Mouse (Mus musculus) forebrain, embryonic 10.5 days (tissue): ENCODE data around the gene Ccr2. TPM values are rescaled to one million over a fixed set of nuclear protein-coding genes. Genes with fewer than 3 reads are reported as not detected.
"Not testable (repeated sequence)": the region's sequence is repeated elsewhere in the genome, so short reads cannot be mapped to it uniquely, and the experiment has no call there.

Experiments used
- DNase-seq: peaks from one replicate; pipeline ENCODE4 v3.0.0-alpha.2; 2017; ENCODE audit warnings: low spot score; ENCODE audit errors: extremely low spot score
- H3K27ac ChIP-seq: fragments of 300-500 bp; sonication (generic); 2 replicates; pipeline ENCODE4 v1.5.1; 2016; ENCODE audit warnings: mild to moderate bottlenecking
- H3K27me3 ChIP-seq: fragments of 300-500 bp; sonication (generic); 2 replicates; pipeline ENCODE4 v1.6.1; 2016; ENCODE audit warnings: mild to moderate bottlenecking; ENCODE audit not compliant: poor library complexity, severe bottlenecking
- H3K36me3 ChIP-seq: fragments of 300-500 bp; sonication (generic); replicated peaks from 2 replicates; pipeline ENCODE4 v1.6.1; 2016; ENCODE audit warnings: mild to moderate bottlenecking, moderate library complexity
- H3K4me1 ChIP-seq: fragments of 300-500 bp; sonication (generic); 2 replicates; pipeline ENCODE4 v1.6.1; 2016
- H3K4me3 ChIP-seq: fragments of 300-500 bp; sonication (generic); 2 replicates; pipeline ENCODE4 v1.5.1; 2016; ENCODE audit warnings: mild to moderate bottlenecking, moderate library complexity
- H3K9me3 ChIP-seq: fragments of 300-500 bp; sonication (generic); 2 replicates; pipeline ENCODE4 v1.6.1; 2016; ENCODE audit warnings: mild to moderate bottlenecking, moderate library complexity
- WGBS: fragments of 180-500 bp; shearing (Covaris S2); methylation state at CpG from one replicate; pipeline ENCODE4 v1.1.7; 2016; 5-methylcytosine and 5-hydroxymethylcytosine counted together
- polyA plus RNA-seq: library from polyadenylated mRNA; unstranded; fragments of >200 nt; fragmentation: Nextera tagmentation; extraction: Ambion mirVana; gene quantifications from 2 replicates; pipeline ENCODE4 v1.2.1, GENCODE M21; 2016

Ccr2 gene
- 0.06 and 0.22 TPM in 2 replicates for polyA plus RNA-seq

GRCm38 (mm10) chr9:124101723-124102122 is at the start of gene Ccr2:
TSS of gene Ccr2 (plus strand) at chr9:124101950.
- Histone ChIP-seq H3K36me3 (no peaks in the 10 kb centered on the region), H3K4me3 (no peak within 1 kb of the TSS), H3K9me3 (no peaks in the 10 kb centered on the region), H3K27me3 (no peaks in the 10 kb centered on the region), H3K27ac (no peak within 1 kb of the TSS), H3K4me1 (no peaks in the 10 kb centered on the region)
- WGBS, result 84% methylated on average over 4 of the region's 4 CpGs
- DNase-seq, result no peak

DNA sequence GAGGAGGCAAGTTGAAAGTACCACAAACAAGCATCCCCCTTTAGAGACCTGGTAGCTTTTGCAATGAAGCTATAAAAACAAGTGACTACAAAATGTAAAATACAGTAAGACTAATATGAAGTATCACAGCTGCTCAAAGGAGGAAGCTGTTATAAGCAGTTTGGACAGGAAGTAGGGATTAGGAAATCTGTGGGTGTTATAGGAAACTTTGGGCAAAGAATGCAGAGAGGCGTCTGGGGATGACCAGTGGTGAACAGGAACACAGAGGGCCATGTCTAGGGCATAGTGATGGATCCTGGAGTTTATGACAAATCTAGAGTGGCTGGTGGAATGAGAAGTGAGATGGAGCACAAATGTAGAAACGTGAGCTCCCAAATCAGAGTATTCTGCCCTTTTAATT is 48.2 kb upstream of the Ccr2 start:
- no peak overlapping the region for H3K27ac ChIP-seq
- no peak for DNase-seq
- no peaks in the 10 kb centered on the region for H3K36me3 ChIP-seq
- H3K9me3 ChIP-seq, result no peaks in the 10 kb centered on the region
- H3K4me1 ChIP-seq, result no peaks in the 10 kb centered on the region
- no peak overlapping the region for H3K4me3 ChIP-seq
- H3K27me3 ChIP-seq, result no peaks in the 10 kb centered on the region
- 73% methylated on average over 2 of the region's 2 CpGs for WGBS

GRCm38 (mm10) chr9:124056158-124056709 is 45.5 kb upstream of the Ccr2 start:
- H3K27ac ChIP-seq, result no peak overlapping the region
- no peaks in the 10 kb centered on the region for H3K27me3 ChIP-seq
- no peaks in the 10 kb centered on the region for H3K9me3 ChIP-seq
- no peak overlapping the region for H3K4me3 ChIP-seq
- H3K36me3 ChIP-seq, result no peaks in the 10 kb centered on the region
- H3K4me1 ChIP-seq, result no peaks in the 10 kb centered on the region
- DNase-seq, result no peak
- WGBS, result 88% methylated on average over 3 of the region's 3 CpGs

- WGBS, result 77% methylated on average over 2 of the region's 2 CpGs
- no peaks in the 10 kb centered on the region for H3K36me3 ChIP-seq
- no peak overlapping the region for H3K4me3 ChIP-seq
- no peaks in the 10 kb centered on the region for H3K27me3 ChIP-seq
- DNase-seq, result no peak
- H3K4me1 ChIP-seq, result peaks cover 3% of the 10 kb centered on the region
- no peaks in the 10 kb centered on the region for H3K9me3 ChIP-seq
- no peak overlapping the region for H3K27ac ChIP-seq
These were observed 41.9 kb upstream of the Ccr2 start for GRCm38 (mm10) chr9:124059660-124060352.

- not testable (repeated sequence) for H3K4me3 ChIP-seq, DNase-seq, H3K27ac ChIP-seq, H3K36me3 ChIP-seq, H3K27me3 ChIP-seq, H3K4me1 ChIP-seq, H3K9me3 ChIP-seq
- 70% methylated on average over 3 of the region's 3 CpGs for WGBS
These were observed 40.0 kb upstream of the Ccr2 start for GRCm38 (mm10) chr9:124061474-124062432.

DNA sequence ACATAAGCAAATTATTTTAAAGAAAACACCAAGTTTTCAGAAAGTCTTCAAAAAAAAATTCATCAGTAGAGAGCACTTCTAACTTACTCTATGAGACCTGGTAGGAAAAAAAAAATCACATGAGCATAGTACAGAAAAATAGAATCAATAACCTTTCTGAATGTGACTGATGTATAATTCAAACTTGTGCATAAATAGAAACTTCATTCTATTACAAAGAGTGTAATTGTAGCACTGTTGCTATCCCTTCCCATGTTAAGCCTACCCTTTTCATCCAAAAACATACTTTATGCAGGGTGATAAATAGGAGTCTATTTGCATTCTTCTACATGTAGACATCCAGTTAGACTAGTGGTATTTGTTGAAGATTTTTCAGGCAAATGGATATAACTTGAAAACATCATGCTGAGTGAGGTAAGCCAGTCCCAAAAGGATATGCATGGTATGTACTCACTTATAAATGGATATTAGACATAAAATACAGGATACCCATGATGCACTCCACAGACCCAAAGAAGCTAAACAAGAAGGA is 35.1 kb upstream of the Ccr2 start:
- no peak for DNase-seq
- Histone ChIP-seq H3K36me3 (no peaks in the 10 kb centered on the region), H3K4me3 (no peak overlapping the region), H3K27ac (no peak overlapping the region), H3K9me3 (no peaks in the 10 kb centered on the region), H3K4me1 (peaks cover 3% of the 10 kb centered on the region), H3K27me3 (no peaks in the 10 kb centered on the region)

GRCm38 (mm10) chr9:124068098-124069058 is 33.4 kb upstream of the Ccr2 start:
- no peaks in the 10 kb centered on the region for H3K27me3 ChIP-seq
- no peak overlapping the region for H3K4me3 ChIP-seq
- no peak overlapping the region for H3K27ac ChIP-seq
- H3K4me1 ChIP-seq, result peaks cover 3% of the 10 kb centered on the region; the same call in 1 of the 2 replicates
- 67% methylated on average over 2 of the region's 2 CpGs for WGBS
- no peaks in the 10 kb centered on the region for H3K36me3 ChIP-seq
- no peak for DNase-seq
- no peaks in the 10 kb centered on the region for H3K9me3 ChIP-seq

DNA sequence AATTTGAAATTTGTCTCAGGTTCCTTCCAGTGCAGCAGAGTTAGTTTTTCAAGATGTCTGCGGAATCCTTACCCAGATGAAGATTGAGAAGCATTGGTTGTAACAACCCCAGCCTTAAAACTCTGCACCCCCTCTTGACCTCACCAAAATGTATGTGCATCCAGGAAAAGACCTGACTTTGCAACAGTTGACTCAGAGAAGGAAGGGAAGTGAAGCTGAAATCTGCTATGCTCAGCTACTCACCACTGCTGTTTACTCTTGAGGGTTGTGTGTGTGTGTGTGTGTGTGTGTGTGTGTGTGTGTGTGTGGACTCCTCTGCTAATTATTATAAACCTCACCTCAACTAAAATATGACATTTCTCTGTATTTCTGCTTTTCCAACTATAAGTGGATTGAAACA is 30.2 kb upstream of the Ccr2 start:
- Histone ChIP-seq H3K27ac (no peak overlapping the region), H3K4me1 (no peaks in the 10 kb centered on the region), H3K9me3 (no peaks in the 10 kb centered on the region), H3K36me3 (no peaks in the 10 kb centered on the region), H3K27me3 (no peaks in the 10 kb centered on the region), H3K4me3 (no peak overlapping the region)
- WGBS, result 89% methylated on average over 1 of the region's 1 CpGs
- no peak for DNase-seq

DNA sequence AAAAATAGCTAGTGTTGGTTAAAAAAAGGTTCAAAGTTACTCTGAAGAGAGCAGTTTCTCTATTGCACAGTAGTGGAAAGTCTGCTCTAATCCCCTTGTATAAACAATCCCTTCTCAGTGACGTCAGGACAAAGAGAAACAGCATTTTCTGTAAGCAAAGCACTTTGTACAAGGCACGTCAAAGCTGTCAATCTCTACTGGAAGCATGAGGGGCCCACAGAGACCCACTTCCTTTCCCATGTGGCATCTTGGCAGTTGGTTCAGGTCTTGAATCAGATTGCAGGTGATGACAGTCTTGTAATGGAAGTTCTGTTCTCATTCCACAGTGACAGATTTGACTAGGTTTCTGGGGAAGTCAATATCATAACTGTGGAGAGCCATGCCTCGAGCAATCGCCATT is 21.9 kb upstream of the Ccr2 start:
- Histone ChIP-seq H3K4me3 (no peak overlapping the region), H3K9me3 (no peaks in the 10 kb centered on the region), H3K36me3 (no peaks in the 10 kb centered on the region), H3K27ac (no peak overlapping the region), H3K4me1 (no peaks in the 10 kb centered on the region), H3K27me3 (no peaks in the 10 kb centered on the region)
- 82% methylated on average over 4 of the region's 4 CpGs for WGBS
- no peak for DNase-seq

DNA sequence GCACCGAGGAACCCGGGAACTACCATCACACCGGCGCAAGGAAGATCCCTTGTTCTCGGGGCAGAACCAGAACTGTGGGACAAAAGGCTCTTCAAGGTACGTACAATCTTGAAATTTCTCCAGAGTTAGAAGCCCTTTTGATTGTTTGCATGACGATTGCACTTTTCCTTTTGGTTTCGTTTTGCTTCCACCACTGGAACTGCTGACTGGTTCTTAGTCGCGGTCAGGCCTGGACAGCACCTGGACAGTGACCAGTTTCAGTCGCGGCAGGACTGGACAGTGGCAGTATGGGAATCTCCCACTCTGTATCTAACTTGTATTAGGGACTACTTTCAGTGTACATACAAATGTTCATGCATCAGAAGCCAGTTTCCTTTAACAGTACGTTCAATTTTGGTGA is 21.3 kb upstream of the Ccr2 start:
- H3K36me3 ChIP-seq, H3K27me3 ChIP-seq, H3K27ac ChIP-seq, H3K4me1 ChIP-seq, H3K9me3 ChIP-seq, DNase-seq, H3K4me3 ChIP-seq: not testable (repeated sequence)
- WGBS, result 94% methylated on average over 13 of the region's 13 CpGs

GRCm38 (mm10) chr9:124090441-124090840 is 11.3 kb upstream of the Ccr2 start:
- no peak for DNase-seq
- no peaks in the 10 kb centered on the region for H3K27me3 ChIP-seq
- H3K9me3 ChIP-seq, result no peaks in the 10 kb centered on the region
- H3K36me3 ChIP-seq, result no peaks in the 10 kb centered on the region
- H3K4me1 ChIP-seq, result no peaks in the 10 kb centered on the region
- no peak overlapping the region for H3K4me3 ChIP-seq
- no peak overlapping the region for H3K27ac ChIP-seq
- 85% methylated on average over 1 of the region's 1 CpGs for whole genome bisulfite sequencing

DNA sequence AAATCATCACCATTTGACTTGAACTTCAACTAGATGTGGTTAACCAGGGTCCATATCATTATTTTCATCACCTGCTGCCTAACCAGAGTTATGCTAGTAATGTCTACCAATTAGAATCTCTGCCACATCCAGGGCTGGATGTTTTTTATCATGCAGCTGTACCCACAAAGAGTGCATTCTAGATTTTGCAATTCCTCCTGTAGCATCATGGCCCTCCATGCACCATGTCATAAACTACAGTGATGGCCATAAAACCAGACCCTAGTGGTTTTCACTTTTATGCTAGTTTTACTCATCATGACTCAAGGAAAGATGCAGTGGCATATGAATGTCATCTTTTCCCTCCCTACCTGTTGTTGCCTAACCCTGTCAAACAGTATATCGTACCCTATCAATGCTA is 2.6 kb upstream of the Ccr2 start:
- no peaks in the 10 kb centered on the region for H3K9me3 ChIP-seq
- no peak overlapping the region for H3K4me3 ChIP-seq
- no peaks in the 10 kb centered on the region for H3K4me1 ChIP-seq
- H3K36me3 ChIP-seq, result no peaks in the 10 kb centered on the region
- no peak for DNase-seq
- no peak overlapping the region for H3K27ac ChIP-seq
- no peaks in the 10 kb centered on the region for H3K27me3 ChIP-seq
- 91% methylated on average over 1 of the region's 1 CpGs for WGBS
